Mouse (Mus musculus) hindlimb bud, embryonic 11.5 days (tissue): ENCODE data around the gene Slc16a13.
"Not testable (repeated sequence)": the region's sequence is repeated elsewhere in the genome, so short reads cannot be mapped to it uniquely, and the experiment has no call there.

Source experiments
- DNase-seq: peaks from one replicate; pipeline ENCODE4 v3.0.0-alpha.2; 2012; ENCODE audit warnings: low read depth, low spot score; ENCODE audit errors: extremely low spot score

The Slc16a13 gene

GRCm38 (mm10) chr11:70172298-70172697, 48.6 kb downstream of the Slc16a13 start:
- no peak for DNase-seq

- no peak for DNase-seq
Observed at GRCm38 (mm10) chr11:70171847-70172246, 49.0 kb downstream of the Slc16a13 start.

GRCm38 (mm10) chr11:70171181-70171580, 49.7 kb downstream of the Slc16a13 start:
- no peak for DNase-seq

- DNase-seq, result no peak
Observed at GRCm38 (mm10) chr11:70170291-70170690, 50.6 kb downstream of the Slc16a13 start.

- DNase-seq, result not testable (repeated sequence)
Observed at GRCm38 (mm10) chr11:70169471-70169870, 51.4 kb downstream of the Slc16a13 start.

GRCm38 (mm10) chr11:70168136-70168535, 52.7 kb downstream of the Slc16a13 start:
- DNase-seq, result no peak
